Mouse (Mus musculus): ENCODE data around the gene Ptrh2. TPM values are rescaled to one million over a fixed set of nuclear protein-coding genes. Genes with fewer than 3 reads are reported as not detected.

Gene Ptrh2
- 1 to 10 TPM; 7.0 to 7.2 TPM for total RNA-seq (2021)
- long read RNA-seq, experiment 1, transcript Ptrh2-202 (2 exons, 3,038 nt) = major isoform, 10 of 11 reads
- long read RNA-seq, experiment 1, partial matches to known transcripts = 0 of 11 reads
- long read RNA-seq, experiment 1, other reads (novel, unspliced or antisense) = 1 of 11 reads
- long read RNA-seq, experiment 2, transcript Ptrh2-202 (2 exons, 3,038 nt) = major isoform, 19 of 21 reads
- long read RNA-seq, experiment 2, partial matches to known transcripts = 0 of 21 reads
- long read RNA-seq, experiment 2, other reads (novel, unspliced or antisense) = 2 of 21 reads

DNA sequence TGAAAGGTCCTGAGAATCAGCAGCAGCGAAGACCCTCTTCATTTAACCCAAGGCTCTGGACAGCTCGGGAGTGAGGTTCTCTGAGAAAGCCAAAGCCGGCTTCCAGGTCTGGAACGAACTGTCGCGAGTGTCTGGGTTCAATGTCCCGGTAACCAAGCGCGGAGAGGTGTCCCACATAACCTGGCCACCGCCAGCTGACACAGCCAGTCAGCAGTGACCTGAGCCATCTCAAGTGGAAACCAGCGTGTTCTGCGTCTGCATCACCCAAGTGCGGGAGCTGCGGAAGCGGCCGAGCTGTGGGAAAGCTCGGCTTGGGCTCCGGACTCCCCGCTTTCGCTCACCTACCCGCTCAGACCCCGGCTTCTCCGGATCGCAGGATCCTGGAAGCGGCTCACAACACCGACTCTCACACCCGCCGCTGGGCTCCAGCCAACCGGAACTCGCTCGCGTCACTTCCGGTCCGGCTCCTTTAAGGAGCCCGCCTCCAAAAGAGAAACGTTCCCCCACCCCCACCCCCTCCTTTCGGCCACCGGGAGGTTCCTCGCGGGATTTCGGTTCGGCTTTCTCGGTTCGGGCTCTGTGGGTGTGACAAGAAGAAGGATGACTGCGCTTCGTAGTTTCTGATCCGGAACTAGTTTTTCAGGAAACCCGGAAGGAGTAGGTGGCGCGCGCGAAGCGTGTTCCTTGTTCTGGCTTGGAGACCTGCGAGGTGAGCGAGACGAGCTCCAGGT, at the start of gene Ptrh2, which contains the start of gene Vmp1:
Gene Ptrh2, plus strand, starts transcription at position 591 of the 731 bp plus-strand sequence.
Gene Vmp1, minus strand, starts transcription at position 442 of the 731 bp plus-strand sequence.
- intact Hi-C loops (cut with DNase I) = loop anchor here (2.0 kb wide), 1 partner anchor 73 kb away; the partner anchor contains the start of gene Cltc

DNA sequence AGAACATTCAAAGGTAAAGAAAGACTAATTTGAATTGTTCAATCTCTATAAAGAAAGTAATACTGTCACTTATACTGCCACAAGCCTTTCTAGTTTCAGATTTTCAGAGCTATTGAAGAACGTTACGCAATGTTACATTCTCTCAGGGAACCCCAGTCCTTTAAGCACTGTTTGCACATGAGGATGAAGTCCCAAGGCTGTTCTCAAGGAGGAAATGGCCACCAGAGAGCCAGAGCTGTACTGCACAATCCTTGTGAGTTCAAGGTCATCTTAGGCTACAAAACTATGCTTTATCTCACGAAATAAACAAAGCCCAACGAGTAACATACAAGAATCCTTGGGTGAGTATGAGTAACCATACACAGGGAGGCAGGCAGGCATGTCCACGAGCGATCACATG, 49.4 kb upstream of the Ptrh2 start:
- intact Hi-C loops (cut with DNase I) = no loop called here
- DNase-seq = no peak

More for the DNA sequence above, at the start of gene Ptrh2, which contains the start of gene Vmp1:
- DNase-seq = peak; percentile 92 to 97

DNA sequence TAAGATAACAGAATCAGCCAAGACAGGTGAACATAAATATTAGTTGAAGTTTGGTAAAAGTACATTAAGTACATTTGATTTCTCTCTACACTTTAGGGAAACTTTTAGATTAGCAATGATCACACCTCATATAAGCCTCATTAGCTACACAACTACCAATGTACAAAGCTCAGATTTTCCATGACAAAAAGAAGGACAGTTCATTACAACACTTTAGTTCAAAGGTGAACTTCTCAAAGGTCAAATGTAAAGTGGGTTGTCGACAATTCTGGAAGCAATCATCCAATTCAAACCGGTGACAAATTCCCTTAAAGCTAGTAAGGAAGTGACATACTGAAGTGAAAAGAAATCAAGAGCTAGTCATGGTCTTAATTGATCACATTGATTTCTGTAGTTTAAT, 46.1 kb upstream of the Ptrh2 start:
- intact Hi-C loops (cut with DNase I) = no loop called here
- DNase-seq = no peak

DNA sequence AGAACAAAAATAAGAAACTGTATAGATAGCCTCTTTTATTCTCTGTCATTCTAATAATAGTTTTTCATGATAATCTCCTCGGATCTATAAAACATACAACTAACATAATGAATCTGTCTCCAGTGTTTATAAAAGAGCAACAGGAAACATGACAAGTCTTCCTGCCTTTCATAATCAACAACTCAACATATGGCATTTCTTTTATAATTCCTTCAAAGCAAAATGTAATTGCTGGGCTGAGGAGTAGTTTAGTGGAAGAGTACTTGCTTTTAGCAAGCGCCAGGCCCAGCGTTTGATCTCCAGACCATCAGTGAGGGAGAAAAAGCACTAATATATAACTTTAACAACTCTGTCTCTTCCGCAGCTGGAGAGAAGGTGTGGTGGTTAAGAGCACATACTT, 42.1 kb upstream of the Ptrh2 start:
- DNase-seq = no peak
- intact Hi-C loops (cut with DNase I) = no loop called here

DNA sequence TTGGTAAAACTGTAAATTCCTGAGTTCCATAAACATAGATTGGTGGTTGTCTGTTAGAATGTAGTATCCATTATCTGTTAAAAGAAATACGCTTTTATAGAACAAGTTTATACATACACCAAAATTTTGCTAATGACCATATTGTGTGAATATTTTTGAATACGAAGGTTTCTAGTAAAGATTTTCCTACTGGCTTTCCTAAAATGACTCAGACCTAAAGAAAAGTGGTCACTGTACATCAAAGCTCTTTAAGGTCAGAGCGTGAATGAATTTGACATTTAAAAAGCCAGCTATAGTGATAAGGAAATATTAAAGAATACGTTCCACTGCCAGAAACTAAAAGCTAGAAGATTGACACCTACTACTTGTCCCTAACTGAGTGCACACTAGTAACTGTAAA, 39.2 kb upstream of the Ptrh2 start:
- intact Hi-C loops (cut with DNase I) = no loop called here
- no peak for DNase-seq

DNA sequence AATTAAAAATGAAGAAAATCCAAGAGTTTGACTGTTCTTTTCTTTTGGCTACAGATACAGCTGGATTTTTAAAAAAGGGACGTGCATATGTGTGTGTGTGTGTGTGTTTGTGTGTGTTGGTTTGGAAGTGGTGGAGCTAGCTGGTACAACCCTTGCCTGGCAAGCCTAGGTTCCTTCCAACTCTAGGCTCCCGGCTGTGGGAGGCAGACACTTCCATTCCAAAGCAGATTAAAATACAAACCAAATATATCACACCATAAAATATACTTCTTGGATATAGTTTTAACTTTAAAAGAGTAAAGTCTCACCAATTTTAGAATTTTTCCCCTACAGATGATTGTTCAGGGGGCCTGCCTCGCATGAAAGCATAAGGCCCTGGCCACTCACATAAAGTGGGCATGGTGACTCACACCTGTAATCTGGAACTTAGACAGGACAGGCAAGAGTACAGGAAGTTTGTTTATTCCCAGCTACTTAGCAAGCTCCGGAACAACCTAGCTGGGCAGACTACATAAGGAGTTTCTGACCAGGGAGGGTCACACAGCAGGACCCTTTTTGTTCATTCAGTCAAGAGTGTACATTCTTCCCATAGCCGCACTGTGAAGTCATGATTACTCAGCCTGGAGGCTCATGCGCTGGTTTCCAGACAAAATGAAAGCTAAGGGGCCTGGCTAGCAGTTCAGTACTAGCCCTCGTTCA, 37.5 kb upstream of the Ptrh2 start:
- no peak for DNase-seq
- intact Hi-C loops (cut with DNase I) = no loop called here

DNA sequence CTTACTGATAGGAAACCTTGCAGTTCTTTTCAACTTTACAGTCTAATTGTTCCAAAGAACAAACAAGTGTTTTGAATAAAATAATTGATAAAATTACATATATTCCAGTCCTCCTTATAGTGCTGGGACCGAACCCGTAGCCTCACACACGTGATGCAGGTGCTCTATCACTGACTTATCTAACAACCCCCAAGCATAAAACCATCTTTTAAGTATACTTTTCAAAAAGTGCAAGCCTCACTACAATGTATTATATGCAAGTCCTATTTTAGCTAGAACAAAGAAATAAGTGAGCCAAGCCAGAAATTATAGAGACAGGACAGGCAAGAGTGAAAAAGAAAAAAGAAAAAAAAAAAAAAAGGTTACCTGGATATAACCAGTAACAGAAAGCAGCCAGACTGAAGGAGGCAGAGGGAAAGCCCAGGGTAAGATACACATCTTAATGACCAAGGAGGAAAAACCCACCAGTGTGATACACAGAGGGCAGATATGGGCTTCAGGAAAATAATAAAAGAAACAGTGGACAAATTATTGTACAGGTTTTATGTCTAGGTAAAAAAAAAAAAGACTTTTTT, 36.8 kb upstream of the Ptrh2 start:
- no peak for DNase-seq
- intact Hi-C loops (cut with DNase I) = no loop called here

DNA sequence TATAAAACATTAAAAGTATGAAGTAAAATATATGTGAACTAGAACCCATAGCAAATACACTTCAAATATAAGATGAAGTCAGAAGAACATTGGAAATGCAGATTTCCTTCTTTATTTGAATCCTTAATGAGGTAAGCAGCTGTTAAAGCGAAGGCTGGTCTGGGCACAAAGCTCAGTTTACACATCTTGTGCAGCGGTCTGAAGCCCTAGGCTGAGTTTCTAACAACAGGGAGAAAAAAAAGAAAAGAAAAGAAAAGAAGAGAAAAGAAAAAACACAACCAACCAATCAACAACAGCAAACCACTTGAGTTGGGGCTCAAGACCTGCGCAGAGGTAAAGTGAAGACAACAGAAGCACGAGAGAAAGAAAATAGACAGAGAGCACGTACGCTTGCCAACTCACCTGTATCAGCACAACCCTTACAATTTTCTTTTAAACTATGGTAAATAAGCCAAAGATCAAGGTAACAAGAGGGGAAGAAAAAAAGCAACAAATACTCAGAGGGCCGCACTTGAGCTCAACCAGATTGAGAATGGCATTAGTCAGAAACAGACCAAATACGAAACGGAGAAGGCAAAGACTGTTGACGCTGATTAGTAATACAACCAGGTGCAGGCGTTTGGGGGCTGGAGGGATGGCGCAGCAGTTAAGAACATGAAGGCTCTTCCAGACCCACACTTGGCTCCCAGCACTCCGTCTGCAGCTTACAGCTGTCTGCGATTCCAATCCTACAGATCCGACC, 35.9 kb upstream of the Ptrh2 start:
- intact Hi-C loops (cut with DNase I) = no loop called here
- DNase-seq = no peak

DNA sequence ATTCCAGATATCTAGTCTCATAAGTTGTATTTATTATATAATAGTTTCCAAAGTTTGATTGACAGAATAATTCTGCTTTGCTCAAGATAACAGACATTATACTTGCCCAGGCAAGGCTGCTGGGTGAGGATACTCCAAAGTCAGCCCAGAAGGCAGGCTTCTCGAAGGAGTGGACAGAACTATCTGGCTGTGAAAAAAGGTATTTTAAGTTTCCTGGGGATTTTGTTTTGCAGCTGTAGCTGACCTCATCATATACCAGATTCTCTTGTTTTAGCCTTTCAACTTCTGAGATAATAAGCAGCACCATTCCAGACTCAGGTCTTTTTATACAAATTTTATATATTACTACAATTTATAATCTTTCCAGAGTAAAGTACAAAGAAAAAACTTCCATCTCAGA, 34.2 kb upstream of the Ptrh2 start:
- no peak for DNase-seq

DNA sequence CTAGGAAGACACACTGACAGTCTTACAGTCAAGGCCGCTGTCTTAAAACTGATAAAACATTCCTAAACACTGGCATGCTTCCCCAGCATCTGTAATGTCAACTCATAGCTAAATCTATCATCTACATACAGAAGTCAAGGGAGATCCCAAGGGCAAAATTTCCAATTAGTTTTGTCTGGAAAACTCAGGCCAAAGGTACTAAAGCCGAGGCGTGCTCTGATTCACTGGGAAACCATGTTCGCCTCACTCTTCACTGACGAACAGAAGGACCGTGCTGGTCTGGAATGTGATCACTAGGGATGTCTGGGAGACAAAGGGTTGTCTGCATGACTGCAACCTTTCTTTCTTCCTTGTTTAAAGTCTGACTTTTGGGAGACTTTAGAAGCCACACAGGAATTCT, 33.1 kb upstream of the Ptrh2 start:
- DNase-seq = no peak
- intact Hi-C loops (cut with DNase I) = loop anchor here (5.0 to 10.0 kb wide), 2 partner anchors 33 to 354 kb away; no protein-coding TSS in a partner anchor

More for the DNA sequence above, 34.2 kb upstream of the Ptrh2 start:
- intact Hi-C loops (cut with DNase I) = no loop called here

DNA sequence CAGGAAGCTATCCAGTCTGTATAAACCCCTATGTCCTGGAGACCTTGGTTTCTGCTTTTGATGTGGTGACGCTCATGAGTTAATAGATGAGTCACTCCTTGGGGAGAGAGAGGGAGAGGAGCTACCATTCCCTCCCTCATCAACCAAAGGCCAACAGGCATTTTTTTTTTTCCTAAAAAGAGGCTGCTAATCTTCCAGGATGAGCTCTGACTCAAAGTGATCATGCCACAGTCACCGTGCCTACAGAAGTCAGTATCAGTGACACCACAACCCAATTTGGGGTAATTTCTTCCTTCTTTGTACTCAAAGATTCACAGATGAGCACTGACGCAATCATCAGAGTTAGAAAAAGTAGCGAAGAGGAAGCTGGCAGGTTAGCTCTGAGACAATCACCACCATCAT, 31.2 kb upstream of the Ptrh2 start:
- intact Hi-C loops (cut with DNase I) = loop anchor here (5.0 to 10.0 kb wide), 2 partner anchors 35 to 352 kb away; no protein-coding TSS in a partner anchor
- DNase-seq = no peak

DNA sequence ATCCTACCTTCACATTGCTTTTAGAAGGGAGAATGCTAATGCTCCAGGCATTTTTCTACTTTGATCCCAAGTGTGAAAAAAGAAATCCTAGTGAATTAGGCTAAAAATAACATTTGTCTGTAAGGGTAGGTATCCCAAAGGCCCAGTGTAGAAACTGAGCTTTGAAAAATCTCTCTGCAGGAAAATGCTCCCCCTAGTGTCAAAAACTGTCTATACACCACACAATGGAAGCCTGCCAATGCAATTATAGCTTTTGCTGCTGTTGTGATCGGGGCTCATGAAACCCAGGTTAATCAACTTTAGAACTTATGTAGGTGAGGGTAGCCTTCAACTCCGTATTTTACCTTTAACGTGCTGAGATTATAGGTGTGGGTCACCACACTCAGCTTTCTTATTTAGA, 30.3 kb upstream of the Ptrh2 start:
- DNase-seq = peak; percentile 56 to 79
- intact Hi-C loops (cut with DNase I) = loop anchor here (1.0 to 10.0 kb wide), 3 partner anchors 36 to 351 kb away; no protein-coding TSS in a partner anchor

DNA sequence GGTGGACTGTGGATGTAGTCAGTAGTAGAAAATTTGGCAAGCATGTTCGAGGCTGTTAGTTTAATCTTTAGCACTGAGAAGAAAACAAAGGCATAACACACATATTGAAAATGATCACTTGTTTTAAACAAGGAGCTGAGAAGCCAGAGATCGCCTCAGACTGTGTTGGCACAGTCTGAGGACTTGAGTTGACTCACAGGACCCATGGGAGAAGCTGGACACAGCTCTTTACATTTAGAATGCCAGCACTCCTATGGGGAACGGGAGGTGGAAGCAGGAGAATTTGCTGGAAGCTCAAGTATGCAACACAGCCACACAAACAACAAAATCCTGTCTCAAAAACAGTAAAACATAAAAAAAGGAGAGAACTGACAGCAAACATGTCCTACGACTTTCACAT, 29.7 kb upstream of the Ptrh2 start:
- no peak for DNase-seq
- intact Hi-C loops (cut with DNase I) = loop anchor here (5.0 to 10.0 kb wide), 2 partner anchors 37 to 351 kb away; no protein-coding TSS in a partner anchor

DNA sequence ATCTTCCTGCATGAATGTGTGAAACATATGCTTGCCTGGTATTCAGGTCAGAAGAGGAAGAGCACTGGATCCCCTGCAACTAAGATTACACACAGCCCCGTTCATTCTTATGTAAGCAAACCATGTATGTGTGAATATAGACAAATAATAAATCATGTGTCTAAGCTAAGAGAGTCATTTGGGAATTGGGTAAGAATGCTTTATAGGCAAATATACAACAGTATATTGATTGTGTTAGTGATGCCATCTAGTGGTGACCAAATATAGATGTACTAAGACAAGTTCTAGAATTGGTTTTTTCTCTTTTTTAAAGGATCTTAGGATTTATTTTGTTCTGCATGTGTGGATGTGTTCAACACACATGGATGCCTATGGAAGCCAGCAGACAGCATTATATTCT, 28.1 kb upstream of the Ptrh2 start:
- DNase-seq = no peak
- intact Hi-C loops (cut with DNase I) = loop anchor here (10.0 kb wide), 1 partner anchor 349 kb away; no protein-coding TSS in a partner anchor

DNA sequence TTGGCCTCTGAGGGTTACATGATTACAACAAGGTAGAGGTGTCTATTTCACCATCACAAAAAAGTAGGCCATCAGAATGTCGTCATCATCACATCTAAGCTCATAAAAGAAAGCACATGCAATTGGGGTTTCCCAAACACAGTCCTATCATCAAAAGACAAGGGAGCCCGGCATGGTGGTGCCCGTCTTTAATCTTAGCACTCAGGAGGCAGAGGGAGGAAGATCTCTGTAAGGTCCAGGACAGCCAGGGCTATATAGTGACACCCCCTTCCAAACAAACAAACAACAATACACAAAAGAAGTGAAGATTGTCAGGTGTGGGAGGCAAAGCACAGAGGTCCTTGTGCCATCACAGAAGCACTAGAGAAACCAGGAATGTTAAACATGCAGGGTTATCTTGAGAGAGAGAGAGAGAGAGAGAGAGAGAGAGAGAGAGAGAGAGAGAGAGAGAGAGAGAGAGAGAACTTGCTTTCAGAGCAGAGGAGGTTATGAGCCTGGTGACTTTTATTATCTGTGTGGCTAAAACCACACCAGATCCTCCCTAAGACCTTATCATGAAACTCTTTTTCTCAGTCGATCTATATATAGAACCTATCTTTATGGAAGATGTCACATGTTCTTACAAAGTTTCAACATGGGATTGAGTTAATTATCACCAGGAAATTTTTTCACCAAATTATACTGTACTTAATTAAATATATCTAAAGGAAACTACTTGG, 26.8 kb upstream of the Ptrh2 start:
- intact Hi-C loops (cut with DNase I) = loop anchor here (10.0 kb wide), 1 partner anchor 348 kb away; no protein-coding TSS in a partner anchor
- DNase-seq = no peak

DNA sequence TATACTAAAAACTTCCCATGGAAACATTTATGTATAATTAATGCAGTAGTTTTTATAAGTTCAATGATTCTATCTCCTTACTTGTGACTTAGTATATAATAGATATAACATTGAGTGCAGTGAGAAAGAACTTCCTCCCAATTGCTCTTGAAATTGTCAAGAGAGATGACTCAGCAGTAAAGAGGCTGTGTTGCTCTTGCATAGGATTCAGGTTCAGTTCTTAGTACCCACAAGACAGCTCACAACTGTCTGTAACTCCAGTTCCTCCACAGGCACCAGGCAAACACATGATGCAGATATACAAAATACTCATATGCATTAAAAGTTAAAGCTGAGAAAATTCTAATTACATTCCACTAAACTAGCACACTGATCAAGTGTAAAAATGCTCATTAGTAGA, 25.9 kb upstream of the Ptrh2 start:
- intact Hi-C loops (cut with DNase I) = loop anchor here (10.0 kb wide), 1 partner anchor 347 kb away; no protein-coding TSS in a partner anchor
- DNase-seq = no peak

DNA sequence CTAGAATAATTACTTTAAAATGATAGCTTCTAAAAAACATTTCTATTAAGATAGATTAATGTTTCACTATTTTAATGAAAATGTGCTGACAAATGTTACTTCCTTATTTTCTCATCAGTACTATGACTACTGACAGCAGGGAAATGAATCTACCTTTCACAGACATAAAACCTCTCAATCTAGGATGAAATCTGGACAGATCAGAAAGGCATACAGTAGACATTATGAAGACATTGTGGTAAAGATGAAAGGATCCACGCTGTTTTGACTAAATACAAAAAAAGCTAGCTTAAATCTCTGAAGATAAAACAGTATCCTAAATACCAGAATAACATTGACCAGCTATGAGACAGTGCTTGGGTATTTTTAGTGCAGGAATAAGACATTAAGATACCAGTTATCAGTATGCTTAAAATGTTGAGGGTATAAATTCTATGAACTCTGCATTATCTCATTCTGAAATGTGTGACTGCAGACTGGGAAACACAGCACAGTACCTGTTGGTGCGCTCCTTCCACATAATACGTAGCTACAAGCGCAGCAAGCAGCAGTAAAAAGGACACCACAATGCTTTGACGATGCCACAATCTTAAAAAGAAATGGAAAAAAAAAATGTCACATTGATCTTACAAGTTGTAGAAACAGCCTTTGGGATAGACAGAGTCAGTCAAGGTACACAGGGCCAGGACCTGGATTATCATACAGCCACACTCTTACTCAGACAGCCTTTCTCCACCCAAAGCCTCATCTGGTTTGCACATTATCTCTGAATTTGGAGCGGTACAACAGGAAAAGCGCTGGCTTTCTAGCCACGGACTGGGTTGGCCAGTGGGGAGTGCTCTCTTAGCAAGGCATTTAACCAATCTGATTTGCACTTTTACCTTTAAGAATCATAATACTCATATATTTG, 20.5 kb upstream of the Ptrh2 start:
- intact Hi-C loops (cut with DNase I) = no loop called here
- DNase-seq = no peak

DNA sequence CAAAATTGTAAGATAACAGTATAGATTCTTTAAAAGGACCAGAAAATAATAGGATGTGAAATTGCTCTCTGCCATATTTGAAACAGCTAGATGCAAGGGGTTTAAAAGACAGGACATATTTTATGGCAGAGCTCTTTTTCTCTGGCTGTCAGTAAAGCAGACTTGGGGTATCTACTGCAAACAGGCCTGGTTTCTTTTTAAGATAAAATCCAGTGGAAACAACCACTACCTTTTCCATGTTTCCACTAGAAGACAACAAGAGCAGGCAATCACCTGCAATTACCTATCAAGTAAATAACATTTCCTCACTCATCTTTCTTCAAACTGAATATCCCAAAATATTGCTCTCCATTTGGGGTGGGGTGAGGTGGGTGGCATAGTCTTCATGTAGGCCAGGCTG, 19.8 kb upstream of the Ptrh2 start:
- intact Hi-C loops (cut with DNase I) = no loop called here
- DNase-seq = no peak

Data from heart, postnatal 14 days (tissue).